Mouse (Mus musculus): ENCODE data around the gene Ralgps1. TPM values are rescaled to one million over a fixed set of nuclear protein-coding genes. Genes with fewer than 3 reads are reported as not detected.
A peak's percentile ranks its signal among the peaks of the same experiment; 100 is the strongest.

Ralgps1 gene
- total RNA-seq, 2 experiments from 2014 or later = 62.8 to 70.2 TPM

GRCm38 (mm10) chr2:33176921-33177320 is 194.4 kb downstream of the Ralgps1 start:
- intact Hi-C loops (cut with DNase I) = no loop called here
- no peak for TF ChIP-seq CTCF (IDR thresholded peaks at IDR 0.05)
- peak overlapping the region; percentile 36; the same call in 1 of the 2 replicates for H3K27ac ChIP-seq
- no peak for DNase-seq (ENCODE audit: extremely low spot score in 1 of 2, low spot score in 2 of 2)
- H3K4me3 ChIP-seq = no peak overlapping the region

- Histone ChIP-seq H3K4me3 (no peak overlapping the region), H3K27ac (peak overlapping the region; percentile 36; the same call in 1 of the 2 replicates)
- no peak for TF ChIP-seq CTCF (IDR thresholded peaks at IDR 0.05)
- intact Hi-C loops (cut with DNase I) = no loop called here
- no peak for DNase-seq (ENCODE audit: extremely low spot score in 1 of 2, low spot score in 2 of 2)
Measured at GRCm38 (mm10) chr2:33176516-33176915, 194.8 kb downstream of the Ralgps1 start.

GRCm38 (mm10) chr2:33173686-33174085 is 197.6 kb downstream of the Ralgps1 start:
- Histone ChIP-seq H3K27ac (no peak overlapping the region), H3K4me3 (no peak overlapping the region)
- intact Hi-C loops (cut with DNase I) = no loop called here
- no peak for DNase-seq (ENCODE audit: extremely low spot score in 1 of 2, low spot score in 2 of 2)
- TF ChIP-seq CTCF (IDR thresholded peaks at IDR 0.05) = no peak

DNA sequence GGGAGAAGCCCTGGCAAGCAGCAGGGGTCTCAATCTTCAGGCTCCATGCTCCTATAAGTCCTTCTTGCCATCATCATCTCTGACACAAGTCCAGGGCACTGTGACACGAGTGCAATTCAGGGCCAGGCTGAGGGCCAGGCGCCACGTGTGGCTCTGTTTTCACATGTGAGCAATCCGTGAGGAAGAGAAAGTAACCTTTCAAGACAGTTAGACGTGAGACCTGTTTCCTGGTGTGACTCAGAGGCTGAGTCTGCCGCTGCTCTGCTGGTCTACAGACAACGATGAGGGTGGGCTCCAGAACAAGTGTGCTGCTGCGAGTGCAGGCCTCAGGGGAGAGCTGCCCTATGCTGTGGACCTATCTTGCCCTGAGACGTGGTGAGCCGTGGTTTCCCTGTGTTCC is 198.2 kb downstream of the Ralgps1 start:
- DNase-seq (ENCODE audit: extremely low spot score in 1 of 2, low spot score in 2 of 2) = no peak
- intact Hi-C loops (cut with DNase I) = no loop called here
- Histone ChIP-seq H3K27ac (no peak overlapping the region), H3K4me3 (no peak overlapping the region)
- TF ChIP-seq CTCF (IDR thresholded peaks at IDR 0.05) = no peak

- DNase-seq (ENCODE audit: extremely low spot score in 1 of 2, low spot score in 2 of 2) = no peak
- peak overlapping the region; percentile 15; the same call in 1 of the 2 replicates for H3K27ac ChIP-seq
- intact Hi-C loops (cut with DNase I) = no loop called here
- no peak overlapping the region for H3K4me3 ChIP-seq
- TF ChIP-seq CTCF (IDR thresholded peaks at IDR 0.05) = no peak
Measured at GRCm38 (mm10) chr2:33170777-33171565, 200.3 kb downstream of the Ralgps1 start.

DNA sequence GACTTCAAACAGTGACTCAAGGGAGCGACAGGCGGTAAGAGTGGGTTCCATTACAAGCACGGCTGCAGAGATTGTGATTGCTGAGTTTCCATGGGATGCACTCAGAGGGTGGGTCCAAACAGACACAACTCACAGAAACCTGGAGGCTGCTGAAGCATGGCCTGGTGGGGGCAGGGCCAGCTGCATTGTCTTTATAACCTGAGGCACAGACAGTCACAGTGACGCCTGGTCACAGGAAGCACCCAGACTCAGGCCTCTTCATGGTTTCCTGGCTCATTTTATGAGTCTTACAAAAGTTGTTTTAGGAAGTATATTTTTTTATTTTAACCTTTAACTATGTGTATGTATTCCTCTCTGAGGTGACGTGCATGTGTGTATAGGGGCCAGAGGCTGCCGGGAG is 201.8 kb downstream of the Ralgps1 start:
- no peak for DNase-seq (ENCODE audit: extremely low spot score in 1 of 2, low spot score in 2 of 2)
- TF ChIP-seq CTCF (IDR thresholded peaks at IDR 0.05) = no peak
- intact Hi-C loops (cut with DNase I) = no loop called here
- H3K4me3 ChIP-seq = no peak overlapping the region
- no peak overlapping the region for H3K27ac ChIP-seq

GRCm38 (mm10) chr2:33167060-33167459 is 204.2 kb downstream of the Ralgps1 start:
- DNase-seq (ENCODE audit: extremely low spot score in 1 of 2, low spot score in 2 of 2) = no peak
- intact Hi-C loops (cut with DNase I) = no loop called here

DNA sequence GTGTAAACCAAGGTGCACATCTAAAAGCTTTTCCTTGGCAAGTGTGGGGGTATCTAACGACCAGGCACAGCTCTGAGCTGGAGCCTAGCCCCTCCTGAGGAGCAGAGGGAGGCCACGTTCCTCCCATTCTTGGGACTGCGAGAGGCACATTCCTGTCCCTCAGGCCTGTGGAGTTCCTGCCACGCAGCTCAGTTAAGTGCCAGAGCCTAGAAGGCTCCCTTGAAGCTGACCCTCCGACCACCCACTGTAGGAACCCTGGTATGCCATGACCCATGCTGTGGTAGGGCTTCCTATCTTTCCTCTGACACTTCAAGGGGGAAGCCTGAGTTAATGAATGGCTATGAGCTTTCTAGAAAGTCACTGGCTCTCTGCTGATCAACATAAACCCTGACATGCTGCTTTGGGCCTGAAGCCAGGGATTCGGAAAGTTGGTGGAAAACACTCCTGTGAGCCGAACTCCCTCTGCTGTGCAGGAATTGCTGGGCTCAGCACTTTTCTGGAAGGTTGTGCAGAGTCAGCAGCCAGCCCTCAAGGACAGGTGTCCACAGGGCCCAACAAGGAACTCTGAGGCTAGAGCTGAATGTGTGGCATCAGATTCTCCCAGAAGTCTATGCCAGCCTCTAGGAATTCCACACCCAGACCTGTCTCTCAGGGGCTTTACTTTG is 205.4 kb downstream of the Ralgps1 start:
- no peak for DNase-seq (ENCODE audit: extremely low spot score in 1 of 2, low spot score in 2 of 2)
- no peak for TF ChIP-seq CTCF (IDR thresholded peaks at IDR 0.05)
- H3K4me3 ChIP-seq = no peak overlapping the region
- intact Hi-C loops (cut with DNase I) = no loop called here
- H3K27ac ChIP-seq = no peak overlapping the region

More at GRCm38 (mm10) chr2:33167060-33167459, 204.2 kb downstream of the Ralgps1 start:
- no peak for TF ChIP-seq CTCF (IDR thresholded peaks at IDR 0.05)
- H3K4me3 ChIP-seq = no peak overlapping the region
- no peak overlapping the region for H3K27ac ChIP-seq

DNA sequence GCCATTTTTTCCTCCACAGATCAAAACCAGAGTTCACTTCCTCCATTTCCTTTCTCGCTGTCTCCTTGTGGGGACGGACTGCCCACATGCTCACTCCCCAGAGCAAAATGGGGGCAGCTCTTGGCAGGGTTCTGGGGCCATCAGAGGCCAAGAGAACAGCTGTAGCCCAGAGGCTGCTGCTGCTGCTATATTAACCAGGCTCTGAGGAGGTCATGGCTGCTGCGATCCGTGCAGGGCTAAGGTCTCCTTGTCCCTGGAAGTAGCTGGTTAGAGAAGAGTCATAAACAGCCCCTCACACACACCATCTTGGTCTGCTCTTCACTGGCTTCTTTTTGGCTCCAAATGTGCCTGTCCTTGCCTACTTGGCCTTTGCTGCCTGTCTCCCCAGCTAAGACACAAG is 206.1 kb downstream of the Ralgps1 start:
- Histone ChIP-seq H3K27ac (no peak overlapping the region), H3K4me3 (no peak overlapping the region)
- no peak for DNase-seq (ENCODE audit: extremely low spot score in 1 of 2, low spot score in 2 of 2)
- intact Hi-C loops (cut with DNase I) = no loop called here
- no peak for TF ChIP-seq CTCF (IDR thresholded peaks at IDR 0.05)

- TF ChIP-seq CTCF (IDR thresholded peaks at IDR 0.05) = no peak
Measured at GRCm38 (mm10) chr2:33164646-33165045, 206.6 kb downstream of the Ralgps1 start.

DNA sequence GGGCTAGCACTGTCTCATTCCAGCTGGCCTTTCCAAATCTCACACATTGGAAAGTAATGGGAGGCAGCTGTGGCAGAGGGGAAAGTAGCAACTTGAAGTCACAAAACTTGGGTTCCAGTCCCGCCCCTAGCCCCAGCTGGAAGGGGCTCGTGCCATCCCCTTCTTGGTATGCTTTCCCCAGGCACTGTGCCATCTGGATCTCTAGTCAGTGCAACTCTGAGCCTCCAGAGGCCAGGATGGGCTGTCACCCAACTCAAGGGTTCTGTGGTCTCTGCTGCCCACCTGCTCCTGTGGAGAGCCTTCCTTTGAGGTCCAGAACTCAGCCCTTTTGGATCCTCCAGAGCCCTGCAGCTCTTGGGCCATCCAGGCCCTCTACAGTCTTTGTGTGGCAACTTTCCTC is 209.2 kb downstream of the Ralgps1 start:
- no peak for DNase-seq (ENCODE audit: extremely low spot score in 1 of 2, low spot score in 2 of 2)
- Histone ChIP-seq H3K27ac (no peak overlapping the region), H3K4me3 (no peak overlapping the region)
- no peak for TF ChIP-seq CTCF (IDR thresholded peaks at IDR 0.05)
- intact Hi-C loops (cut with DNase I) = no loop called here

More at GRCm38 (mm10) chr2:33164646-33165045, 206.6 kb downstream of the Ralgps1 start:
- no peak for DNase-seq (ENCODE audit: extremely low spot score in 1 of 2, low spot score in 2 of 2)
- Histone ChIP-seq H3K27ac (no peak overlapping the region), H3K4me3 (no peak overlapping the region)
- intact Hi-C loops (cut with DNase I) = no loop called here

- no peak overlapping the region for H3K4me3 ChIP-seq
- no peak for TF ChIP-seq CTCF (IDR thresholded peaks at IDR 0.05)
- no peak for DNase-seq (ENCODE audit: extremely low spot score in 1 of 2, low spot score in 2 of 2)
- H3K27ac ChIP-seq = no peak overlapping the region; the same call in 1 of the 2 replicates
- intact Hi-C loops (cut with DNase I) = no loop called here
Measured at GRCm38 (mm10) chr2:33160326-33160973, 210.8 kb downstream of the Ralgps1 start.

Data from left cerebral cortex, adult 2 months (tissue).